Mouse (Mus musculus): ENCODE data around the gene Prm3. TPM values are rescaled to one million over a fixed set of nuclear protein-coding genes. Genes with fewer than 3 reads are reported as not detected.

Prm3 gene
- polyA plus RNA-seq, 1 experiment from 2014 or later: not detected

DNA sequence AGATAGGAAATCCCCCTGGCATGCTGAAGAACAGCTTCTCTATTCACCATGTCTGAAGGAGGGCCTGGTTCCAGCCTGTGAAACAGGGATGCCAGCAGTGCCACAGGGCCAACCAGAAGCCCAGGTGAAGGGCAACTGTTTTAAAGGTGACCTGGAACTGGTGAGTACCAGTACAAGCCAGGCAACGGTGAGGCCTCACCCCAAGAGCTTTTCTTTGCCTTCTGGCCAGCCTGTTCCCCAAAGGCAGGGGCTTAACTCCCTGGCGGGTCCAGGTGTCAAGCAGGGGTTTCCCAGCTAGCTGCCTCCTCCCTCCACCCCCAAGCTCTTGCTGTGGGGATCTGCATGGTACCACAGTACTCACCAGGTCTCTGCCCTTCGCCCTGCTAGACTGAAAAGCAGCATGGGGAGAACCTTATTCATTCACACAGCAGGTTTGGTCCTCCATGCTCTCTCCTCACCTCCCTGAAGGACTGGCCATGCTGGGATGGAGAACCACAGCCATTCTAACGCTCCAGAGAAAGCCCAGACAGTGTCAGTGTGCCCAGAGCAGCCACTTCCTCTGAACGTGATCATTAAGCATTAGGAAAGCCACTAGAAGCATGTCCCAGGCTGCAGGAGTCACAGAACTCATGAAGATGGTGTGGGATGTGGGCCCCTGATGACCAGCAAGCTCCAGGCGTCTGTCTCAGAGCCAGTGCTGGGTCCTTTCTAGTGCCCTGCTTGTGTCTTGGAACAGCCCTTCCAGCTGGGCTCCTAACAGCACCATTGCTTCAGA is 8.2 kb downstream of the Prm3 start:
- Histone ChIP-seq H3K9me3 (ENCODE audit: control insufficient read depth, low read length) (no peaks in the 10 kb centered on the region), H3K4me3 (ENCODE audit: low read depth, low read length) (no peak overlapping the region), H3K27ac (ENCODE audit: low read depth, low read length) (no peak overlapping the region), H3K4me1 (ENCODE audit: control insufficient read depth, insufficient read depth, low read length) (peaks cover 5% of the 10 kb centered on the region; the same call in 1 of the 2 replicates), H3K36me3 (ENCODE audit: control insufficient read depth, insufficient read depth, low read length) (no peaks in the 10 kb centered on the region), H3K4me2 (ENCODE audit: low read depth) (no peak overlapping the region; the same call in 1 of the 2 replicates), H3K27me3 (ENCODE audit: control insufficient read depth, insufficient read depth, low read length) (peaks cover 10% of the 10 kb centered on the region), H3K9ac (ENCODE audit: low read length) (no peak overlapping the region)
- DNase-seq (ENCODE audit: low spot score): no peak
- no peak for ATAC-seq (ENCODE audit: insufficient read depth, low FRiP score, low TSS enrichment)
- 52% methylated on average over 6 of the region's 6 CpGs for WGBS

DNA sequence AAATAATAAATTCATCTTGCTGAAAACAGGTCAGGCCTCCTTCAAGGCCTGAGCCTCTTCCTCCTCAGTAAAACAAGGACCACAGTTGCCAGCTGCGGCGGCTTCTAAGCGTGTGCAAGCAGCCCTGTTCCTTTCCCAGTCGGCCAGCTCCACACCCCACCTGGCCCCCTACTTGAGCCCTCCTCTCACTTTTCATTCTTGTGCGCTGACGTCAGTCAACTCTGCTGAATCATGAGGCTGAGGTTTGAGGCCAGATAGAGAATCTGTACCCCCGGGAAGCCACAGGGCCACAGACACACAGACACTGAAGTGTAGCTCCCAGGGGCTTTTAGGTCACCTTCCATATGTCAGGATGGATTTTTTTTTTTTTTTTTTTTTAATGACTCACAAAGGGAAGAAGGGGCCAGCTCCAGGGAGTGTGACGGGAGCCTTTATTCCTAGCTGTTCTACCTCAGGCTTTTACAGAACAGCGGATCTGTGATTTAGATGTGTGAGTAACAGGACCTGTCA is 8.8 kb downstream of the Prm3 start:
- Histone ChIP-seq H3K9ac (ENCODE audit: low read length) (no peak overlapping the region), H3K4me1 (ENCODE audit: control insufficient read depth, insufficient read depth, low read length) (peaks cover 5% of the 10 kb centered on the region; the same call in 1 of the 2 replicates), H3K9me3 (ENCODE audit: control insufficient read depth, low read length) (no peaks in the 10 kb centered on the region), H3K36me3 (ENCODE audit: control insufficient read depth, insufficient read depth, low read length) (no peaks in the 10 kb centered on the region), H3K4me2 (ENCODE audit: low read depth) (no peak overlapping the region), H3K27me3 (ENCODE audit: control insufficient read depth, insufficient read depth, low read length) (peaks cover 10% of the 10 kb centered on the region), H3K4me3 (ENCODE audit: low read depth, low read length) (no peak overlapping the region), H3K27ac (ENCODE audit: low read depth, low read length) (no peak overlapping the region)
- ATAC-seq (ENCODE audit: insufficient read depth, low FRiP score, low TSS enrichment) (no peak), DNase-seq (ENCODE audit: low spot score) (no peak)
- 52% methylated on average over 9 of the region's 9 CpGs for WGBS

DNA sequence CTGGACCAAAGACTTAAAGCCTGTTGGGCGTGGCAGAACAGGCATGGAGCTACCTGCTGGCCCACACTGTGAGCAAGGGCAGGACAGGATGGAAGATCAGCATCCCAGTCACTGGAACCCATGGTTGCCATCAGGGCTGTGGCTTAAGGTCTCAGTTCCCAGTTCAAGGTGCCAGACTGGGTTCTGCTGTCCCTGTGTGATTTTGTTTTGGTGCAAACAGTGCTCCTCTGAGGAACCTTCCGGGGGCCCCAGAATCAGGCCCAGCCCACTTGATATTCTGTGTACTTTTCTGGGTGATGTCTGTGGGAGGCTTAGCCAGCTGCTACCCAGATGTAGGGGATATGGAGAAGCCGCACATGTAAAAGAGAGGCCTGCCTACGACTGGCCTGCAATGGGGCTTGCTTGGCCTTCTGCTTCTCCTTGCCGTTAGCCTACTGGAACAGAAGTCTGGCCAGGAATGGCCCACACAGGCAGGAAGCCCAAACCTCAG is 10.0 kb downstream of the Prm3 start:
- Histone ChIP-seq H3K27ac (ENCODE audit: low read depth, low read length) (no peak overlapping the region), H3K36me3 (ENCODE audit: control insufficient read depth, insufficient read depth, low read length) (no peaks in the 10 kb centered on the region)

DNA sequence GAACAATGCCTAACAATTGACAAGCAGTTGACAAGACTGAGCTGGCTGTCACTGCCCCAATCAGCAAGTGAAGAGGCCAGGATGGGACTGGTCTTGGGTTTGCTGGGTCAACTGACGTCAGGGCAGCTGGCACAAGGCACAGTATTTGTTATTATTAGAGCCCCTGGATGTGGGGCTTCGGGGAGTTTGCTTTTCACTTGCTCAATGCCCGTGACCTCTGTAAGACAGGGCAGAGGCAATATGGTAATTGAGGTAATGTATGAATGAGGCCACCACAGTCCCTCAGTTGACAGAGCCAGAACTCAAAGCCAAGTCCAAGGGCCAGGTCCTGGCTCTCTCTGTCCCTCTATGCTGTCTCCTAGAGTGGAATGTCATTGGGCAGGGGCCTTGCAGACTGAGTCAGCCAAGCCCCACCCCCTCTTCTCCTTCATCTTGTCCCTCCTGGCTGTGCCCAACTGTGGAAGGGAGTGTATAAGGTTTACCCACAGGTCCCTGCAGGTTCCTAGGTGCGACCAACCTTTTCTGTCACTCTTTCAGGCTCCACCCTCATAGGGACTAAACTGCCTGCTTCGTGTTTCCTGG is 13.0 kb downstream of the Prm3 start:
- no peaks in the 10 kb centered on the region for H3K4me1 ChIP-seq (ENCODE audit: control insufficient read depth, insufficient read depth, low read length)
- no peaks in the 10 kb centered on the region for H3K36me3 ChIP-seq (ENCODE audit: control insufficient read depth, insufficient read depth, low read length)
- no peak overlapping the region for H3K4me3 ChIP-seq (ENCODE audit: low read depth, low read length)
- no peak overlapping the region for H3K27ac ChIP-seq (ENCODE audit: low read depth, low read length)
- ATAC-seq (ENCODE audit: insufficient read depth, low FRiP score, low TSS enrichment): no peak
- H3K4me2 ChIP-seq (ENCODE audit: low read depth): no peak overlapping the region
- H3K27me3 ChIP-seq (ENCODE audit: control insufficient read depth, insufficient read depth, low read length): no peaks in the 10 kb centered on the region
- 68% methylated on average over 5 of the region's 5 CpGs for WGBS
- no peak for DNase-seq (ENCODE audit: low spot score)
- no peaks in the 10 kb centered on the region for H3K9me3 ChIP-seq (ENCODE audit: control insufficient read depth, low read length)
- no peak overlapping the region for H3K9ac ChIP-seq (ENCODE audit: low read length)

More for the DNA sequence above, 10.0 kb downstream of the Prm3 start:
- Histone ChIP-seq H3K4me2 (ENCODE audit: low read depth) (no peak overlapping the region), H3K4me3 (ENCODE audit: low read depth, low read length) (no peak overlapping the region), H3K4me1 (ENCODE audit: control insufficient read depth, insufficient read depth, low read length) (peaks cover 2% of the 10 kb centered on the region; the same call in 1 of the 2 replicates), H3K9ac (ENCODE audit: low read length) (no peak overlapping the region), H3K9me3 (ENCODE audit: control insufficient read depth, low read length) (no peaks in the 10 kb centered on the region), H3K27me3 (ENCODE audit: control insufficient read depth, insufficient read depth, low read length) (peaks cover 10% of the 10 kb centered on the region)
- WGBS: 75% methylated on average over 5 of the region's 5 CpGs
- ATAC-seq (ENCODE audit: insufficient read depth, low FRiP score, low TSS enrichment) (no peak), DNase-seq (ENCODE audit: low spot score) (no peak)

DNA sequence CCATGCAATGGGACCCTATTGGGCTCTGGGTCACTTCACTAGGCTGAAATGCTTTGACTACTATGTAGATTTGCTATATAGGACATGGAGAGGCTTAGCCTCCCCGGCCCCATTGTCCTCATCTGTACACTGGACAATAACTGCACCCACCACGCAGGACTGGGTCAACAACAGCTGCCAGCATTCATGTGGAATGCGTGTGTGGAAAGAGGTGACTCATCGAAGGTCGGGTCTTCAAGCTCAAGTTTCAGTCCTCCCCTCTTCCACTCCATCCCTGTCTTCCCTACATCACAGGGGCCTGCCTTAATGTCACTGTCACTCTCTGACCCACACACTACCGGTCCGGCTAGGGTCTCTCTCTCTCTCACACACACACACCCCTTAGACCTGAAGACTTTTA is 14.4 kb downstream of the Prm3 start:
- Histone ChIP-seq H3K36me3 (ENCODE audit: control insufficient read depth, insufficient read depth, low read length) (no peaks in the 10 kb centered on the region), H3K27me3 (ENCODE audit: control insufficient read depth, insufficient read depth, low read length) (no peaks in the 10 kb centered on the region), H3K9ac (ENCODE audit: low read length) (no peak overlapping the region), H3K4me1 (ENCODE audit: control insufficient read depth, insufficient read depth, low read length) (no peaks in the 10 kb centered on the region), H3K27ac (ENCODE audit: low read depth, low read length) (no peak overlapping the region), H3K9me3 (ENCODE audit: control insufficient read depth, low read length) (no peaks in the 10 kb centered on the region), H3K4me3 (ENCODE audit: low read depth, low read length) (no peak overlapping the region), H3K4me2 (ENCODE audit: low read depth) (no peak overlapping the region)
- DNase-seq (ENCODE audit: low spot score): no peak
- 68% methylated on average over 7 of the region's 7 CpGs for WGBS
- ATAC-seq (ENCODE audit: insufficient read depth, low FRiP score, low TSS enrichment): no peak

DNA sequence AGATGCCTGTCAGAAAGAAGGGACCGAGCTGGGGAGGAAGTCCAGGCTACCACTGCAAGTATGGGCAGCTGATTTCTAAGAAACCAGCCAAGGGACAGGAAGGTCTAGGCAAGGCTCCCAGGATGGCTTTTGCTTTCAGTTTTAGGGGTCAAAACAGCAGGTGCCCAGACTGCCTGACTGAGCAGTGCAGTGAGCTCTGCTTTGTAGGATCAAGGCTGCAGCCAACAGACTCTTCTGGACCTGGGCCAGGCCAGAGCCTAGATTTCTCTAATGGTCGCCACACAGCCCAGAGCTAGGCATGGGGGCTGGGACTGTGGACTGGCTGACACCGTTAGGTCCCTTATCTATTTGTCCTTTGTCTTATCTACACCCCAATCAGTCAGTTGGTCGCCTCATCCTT is 16.0 kb downstream of the Prm3 start:
- Histone ChIP-seq H3K36me3 (ENCODE audit: control insufficient read depth, insufficient read depth, low read length) (no peaks in the 10 kb centered on the region), H3K4me3 (ENCODE audit: low read depth, low read length) (no peak overlapping the region), H3K4me2 (ENCODE audit: low read depth) (no peak overlapping the region), H3K9ac (ENCODE audit: low read length) (no peak overlapping the region), H3K9me3 (ENCODE audit: control insufficient read depth, low read length) (no peaks in the 10 kb centered on the region), H3K27ac (ENCODE audit: low read depth, low read length) (no peak overlapping the region), H3K27me3 (ENCODE audit: control insufficient read depth, insufficient read depth, low read length) (no peaks in the 10 kb centered on the region), H3K4me1 (ENCODE audit: control insufficient read depth, insufficient read depth, low read length) (no peaks in the 10 kb centered on the region)
- WGBS: 83% methylated on average over 4 of the region's 4 CpGs
- no peak for ATAC-seq (ENCODE audit: insufficient read depth, low FRiP score, low TSS enrichment)
- DNase-seq (ENCODE audit: low spot score): no peak

DNA sequence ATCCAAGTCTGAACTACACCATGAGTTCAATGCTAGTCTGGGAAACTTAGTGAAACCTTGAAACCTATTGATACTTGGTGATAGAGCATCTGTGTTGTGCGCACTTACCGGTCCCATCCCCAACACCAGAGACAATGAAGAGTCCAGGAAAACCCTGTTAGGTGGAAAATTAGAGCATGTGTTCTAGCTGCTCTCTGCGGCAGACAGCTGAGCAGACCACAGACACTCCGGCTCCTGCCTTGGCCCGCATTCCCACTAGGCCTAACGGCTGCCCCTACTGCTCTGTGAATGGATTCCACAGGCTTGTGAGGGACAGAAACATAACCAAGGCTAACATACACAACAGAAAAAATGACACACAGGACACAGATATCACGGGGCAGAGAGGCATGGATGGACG is 17.2 kb downstream of the Prm3 start:
- WGBS: 87% methylated on average over 8 of the region's 8 CpGs
- Histone ChIP-seq H3K9me3 (ENCODE audit: control insufficient read depth, low read length) (no peaks in the 10 kb centered on the region), H3K27ac (ENCODE audit: low read depth, low read length) (no peak overlapping the region), H3K36me3 (ENCODE audit: control insufficient read depth, insufficient read depth, low read length) (no peaks in the 10 kb centered on the region), H3K9ac (ENCODE audit: low read length) (no peak overlapping the region), H3K4me2 (ENCODE audit: low read depth) (no peak overlapping the region), H3K4me3 (ENCODE audit: low read depth, low read length) (no peak overlapping the region), H3K4me1 (ENCODE audit: control insufficient read depth, insufficient read depth, low read length) (no peaks in the 10 kb centered on the region), H3K27me3 (ENCODE audit: control insufficient read depth, insufficient read depth, low read length) (no peaks in the 10 kb centered on the region)
- no peak for DNase-seq (ENCODE audit: low spot score)
- no peak for ATAC-seq (ENCODE audit: insufficient read depth, low FRiP score, low TSS enrichment)

DNA sequence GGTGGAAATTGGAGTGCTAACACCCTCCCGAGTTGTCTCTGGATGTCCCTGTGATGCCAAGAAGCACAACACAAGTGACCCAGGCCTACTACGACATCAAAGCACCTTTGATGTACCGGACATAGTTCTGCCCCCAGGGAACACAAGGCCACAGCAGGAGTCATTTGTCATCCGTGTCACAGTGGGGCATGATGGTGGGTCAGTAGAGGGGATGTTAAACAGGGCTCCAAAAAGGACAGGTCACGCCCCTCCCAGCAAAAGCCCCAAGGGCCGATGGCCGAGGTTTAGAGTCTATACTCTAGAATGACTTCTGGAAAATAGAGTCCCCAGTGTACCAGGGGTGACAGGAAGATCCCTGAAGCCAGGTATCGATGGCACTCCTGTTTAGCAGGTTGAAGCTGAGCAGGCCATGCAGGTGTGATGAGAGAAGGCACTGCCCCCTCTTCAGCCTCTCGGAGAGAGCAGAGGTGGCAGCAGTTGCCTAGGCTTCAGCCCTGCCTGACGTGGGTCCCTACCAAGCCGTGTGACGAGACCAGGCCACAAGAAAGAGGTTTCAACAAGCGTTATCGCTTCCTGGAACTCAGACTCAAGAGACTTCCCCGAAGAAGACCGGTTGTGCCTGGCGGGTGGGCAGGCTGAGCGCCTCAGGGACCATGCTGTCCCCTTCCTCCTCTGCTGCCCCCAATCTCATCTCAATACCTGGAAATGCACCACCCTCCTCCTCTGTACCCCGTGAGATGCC is 18.8 kb downstream of the Prm3 start:
- H3K27me3 ChIP-seq (ENCODE audit: control insufficient read depth, insufficient read depth, low read length): no peaks in the 10 kb centered on the region
- WGBS: 43% methylated on average over 19 of the region's 19 CpGs
- H3K4me1 ChIP-seq (ENCODE audit: control insufficient read depth, insufficient read depth, low read length): no peaks in the 10 kb centered on the region
- no peaks in the 10 kb centered on the region for H3K9me3 ChIP-seq (ENCODE audit: control insufficient read depth, low read length)
- ATAC-seq (ENCODE audit: insufficient read depth, low FRiP score, low TSS enrichment) (no peak), DNase-seq (ENCODE audit: low spot score) (no peak)
- H3K4me2 ChIP-seq (ENCODE audit: low read depth): no peak overlapping the region
- H3K27ac ChIP-seq (ENCODE audit: low read depth, low read length): no peak overlapping the region
- no peak overlapping the region for H3K9ac ChIP-seq (ENCODE audit: low read length)
- H3K36me3 ChIP-seq (ENCODE audit: control insufficient read depth, insufficient read depth, low read length): no peaks in the 10 kb centered on the region
- H3K4me3 ChIP-seq (ENCODE audit: low read depth, low read length): no peak overlapping the region

All from neural tube, embryonic 11.5 days (tissue).